Comparison of ENCODE assay signal across 1 mouse cellular context in genomic region chr16:4371039-4371438, GRCm38 (mm10).
A peak's percentile ranks its signal among the peaks of the same experiment; 100 is the strongest.
TF ChIP-seq lines count a peak whose summit lies in the region.

No protein-coding gene starts in this region.

TF ChIP-seq in MEL, 35 proteins besides CTCF, POLR2A, EP300 and RAD21 (continued from another document):
- TF ChIP-seq E2F4 (IDR thresholded peaks at IDR 0.05; ENCODE audit: borderline replicate concordance, low read depth, low read length) (no peak), CHD1 (IDR thresholded peaks at IDR 0.05; ENCODE audit: low read depth, low read length) (no peak), MAX (IDR thresholded peaks at IDR 0.05; ENCODE audit: low read length) (no peak), ETS1 (IDR thresholded peaks at IDR 0.05; ENCODE audit: low read depth, low read length) (0 out of 2 replicates have a peak, but pooled peaks have one; percentile 14), GATA1 (IDR thresholded peaks at IDR 0.05; ENCODE audit: low read depth, low read length) (0 out of 2 replicates have a peak, but pooled peaks have one; percentile 18), MAZ (IDR thresholded peaks at IDR 0.05; ENCODE audit: low read depth, low read length) (no peak), TAL1 (IDR thresholded peaks at IDR 0.05; ENCODE audit: low read length) (no peak), KAT2A (conservative IDR thresholded peaks at IDR 0.05; ENCODE audit: low read depth, low read length) (no peak), USF1 (IDR thresholded peaks at IDR 0.05; ENCODE audit: low read depth, low read length) (no peak), MEF2A (IDR thresholded peaks at IDR 0.05; ENCODE audit: extremely low read depth, insufficient replicate concordance, low read depth, low read length, poor library complexity, severe bottlenecking) (no peak)
